In the genomic region with DNA sequence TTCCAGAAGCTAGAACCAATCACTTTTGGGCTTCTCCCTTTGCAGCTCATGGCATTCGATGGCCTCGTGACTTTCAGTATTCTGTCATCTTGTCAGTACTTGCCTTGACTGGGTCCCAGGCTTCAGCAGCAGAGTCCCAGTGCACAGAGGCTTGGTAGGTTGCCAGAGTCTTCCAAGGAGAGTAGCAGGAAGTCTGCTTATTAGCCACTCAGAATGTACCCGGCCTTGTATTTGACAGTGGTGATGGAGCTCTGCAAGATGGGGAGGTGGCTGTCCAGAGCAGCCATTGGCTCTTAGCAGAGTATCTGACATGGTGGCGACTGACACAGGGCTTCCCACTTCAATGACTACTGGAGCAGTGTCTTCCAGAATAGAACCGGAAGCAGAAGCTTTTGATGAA, we compare ENCODE assay signal across 12 mouse cellular contexts.
A peak's percentile ranks its signal among the peaks of the same experiment; 100 is the strongest.
DNase-seq lines count a peak whose midpoint lies in the region; ATAC-seq lines count a peak whose summit lies in the region.
"Had no signal": no experiment of that assay in that cellular context is flagged by ENCODE, and none has a peak within 500 bp of the region (broad histone marks: within the 10 kb centered on the region; RNA-seq: fewer than 3 reads in every experiment).

No protein-coding gene starts in this region.

- H3K9me3 ChIP-seq in embryonic facial prominence, embryonic 12.5 days, result 0 out of 2 replicates have a peak, but pooled peaks cover 4% of the 10 kb centered on the region
- H3K9me3 ChIP-seq in hindbrain, embryonic 16.5 days (ENCODE audit: control insufficient read depth, low read length), result no peaks in the 10 kb centered on the region
- H3K9me3 ChIP-seq in limb, embryonic 10.5 days (replicated peaks), result no peaks in the 10 kb centered on the region
- no peaks in the 10 kb centered on the region for H3K9me3 ChIP-seq in midbrain, embryonic 13.5 days
- H3K9me3 ChIP-seq: forebrain, embryonic 15.5 days; neural tube, embryonic 15.5 days had no signal

- peaks cover 14% of the 10 kb centered on the region for H3K4me1 ChIP-seq in embryonic facial prominence, embryonic 12.5 days
- H3K4me1 ChIP-seq in hindbrain, embryonic 16.5 days (ENCODE audit: control insufficient read depth, insufficient read depth, low read depth, low read length), result no peaks in the 10 kb centered on the region
- peaks cover 14% of the 10 kb centered on the region for H3K4me1 ChIP-seq in limb, embryonic 10.5 days
- H3K4me1 ChIP-seq in midbrain, embryonic 13.5 days (replicated peaks), result no peaks in the 10 kb centered on the region
- H3K4me1 ChIP-seq: forebrain, embryonic 15.5 days; neural tube, embryonic 15.5 days had no signal

- H3K27ac ChIP-seq in embryonic facial prominence, embryonic 12.5 days, result peak overlapping the region; percentile 76
- H3K27ac ChIP-seq in hindbrain, embryonic 16.5 days (ENCODE audit: low read depth, low read length), result no peak overlapping the region
- H3K27ac ChIP-seq in limb, embryonic 10.5 days, result peak overlapping the region; percentile 51; the same call in 1 of the 2 replicates
- no peak overlapping the region for H3K27ac ChIP-seq in midbrain, embryonic 13.5 days
- H3K27ac ChIP-seq: forebrain, embryonic 15.5 days; midbrain, embryonic 10.5 days; neural tube, embryonic 15.5 days had no signal

- H3K9ac ChIP-seq in embryonic facial prominence, embryonic 12.5 days, result no peak overlapping the region
- H3K9ac ChIP-seq in hindbrain, embryonic 16.5 days (ENCODE audit: low read depth, low read length), result no peak overlapping the region
- H3K9ac ChIP-seq in midbrain, embryonic 13.5 days (replicated peaks), result no peak overlapping the region
- H3K9ac ChIP-seq: forebrain, embryonic 15.5 days; neural tube, embryonic 15.5 days had no signal

- no peak overlapping the region for H3K4me3 ChIP-seq in embryonic facial prominence, embryonic 12.5 days
- H3K4me3 ChIP-seq in hindbrain, embryonic 16.5 days (ENCODE audit: low read length), result no peak overlapping the region
- H3K4me3 ChIP-seq in limb, embryonic 10.5 days, result no peak overlapping the region
- H3K4me3 ChIP-seq in midbrain, embryonic 13.5 days (replicated peaks), result no peak overlapping the region
- H3K4me3 ChIP-seq: forebrain, embryonic 15.5 days; midbrain, embryonic 10.5 days; neural tube, embryonic 15.5 days had no signal

- H3K27me3 ChIP-seq in embryonic facial prominence, embryonic 12.5 days, result no peaks in the 10 kb centered on the region
- no peaks in the 10 kb centered on the region for H3K27me3 ChIP-seq in hindbrain, embryonic 16.5 days (replicated peaks; ENCODE audit: control insufficient read depth, insufficient read depth, low read length)
- no peaks in the 10 kb centered on the region for H3K27me3 ChIP-seq in limb, embryonic 10.5 days (ENCODE audit: low read depth, poor library complexity, severe bottlenecking)
- H3K27me3 ChIP-seq in midbrain, embryonic 13.5 days, result no peaks in the 10 kb centered on the region
- H3K27me3 ChIP-seq: neural tube, embryonic 15.5 days had no signal

- H3K4me2 ChIP-seq in embryonic facial prominence, embryonic 12.5 days (replicated peaks), result no peak overlapping the region
- no peak overlapping the region for H3K4me2 ChIP-seq in hindbrain, embryonic 16.5 days (ENCODE audit: low read length)
- H3K4me2 ChIP-seq in midbrain, embryonic 13.5 days (replicated peaks), result no peak overlapping the region
- H3K4me2 ChIP-seq: forebrain, embryonic 15.5 days; neural tube, embryonic 15.5 days had no signal

- ATAC-seq in embryonic facial prominence, embryonic 12.5 days (ENCODE audit: insufficient number of reproducible peaks, insufficient read depth, low FRiP score, low TSS enrichment), result no peak
- ATAC-seq in hindbrain, embryonic 16.5 days, result 0 out of 2 replicates have a peak, but pooled peaks have one; percentile 17
- no peak for ATAC-seq in midbrain, embryonic 13.5 days
- ATAC-seq: forebrain, embryonic 15.5 days had no signal

- 62% methylated on average over 5 of the region's 5 CpGs for WGBS in embryonic facial prominence, embryonic 12.5 days
- 64% methylated on average over 5 of the region's 5 CpGs for WGBS in hindbrain, embryonic 16.5 days
- WGBS in limb, embryonic 10.5 days, result 83% methylated on average over 5 of the region's 5 CpGs
- WGBS in midbrain, embryonic 13.5 days, result 85% methylated on average over 5 of the region's 5 CpGs

- no peaks in the 10 kb centered on the region for H3K36me3 ChIP-seq in embryonic facial prominence, embryonic 12.5 days
- no peaks in the 10 kb centered on the region for H3K36me3 ChIP-seq in hindbrain, embryonic 16.5 days (ENCODE audit: control insufficient read depth, insufficient read depth, low read length)
- no peaks in the 10 kb centered on the region for H3K36me3 ChIP-seq in limb, embryonic 10.5 days
- H3K36me3 ChIP-seq in midbrain, embryonic 13.5 days, result no peaks in the 10 kb centered on the region
- H3K36me3 ChIP-seq: forebrain, embryonic 15.5 days; midbrain, embryonic 10.5 days; neural tube, embryonic 15.5 days had no signal

- DNase-seq in adrenal gland, postnatal 14 days, result peak; percentile 53
- no peak for DNase-seq in limb, embryonic 10.5 days (ENCODE audit: low spot score)
- DNase-seq in cerebellum, adult 9-11 months, result no peak
- no peak for DNase-seq in spleen, postnatal 14 days (ENCODE audit: low spot score in 2 of 2)
- DNase-seq: cerebellum, postnatal 14 days; left cerebral cortex, postnatal 4 days had no signal

Comparison
In these comparisons a context has a peak if more than half of its experiments do, and no peak if none do; other contexts are left out.
1. H3K27ac ChIP-seq: peak in embryonic facial prominence, embryonic 12.5 days (single experiment) and limb, embryonic 10.5 days (single experiment); none in hindbrain, embryonic 16.5 days (single experiment) and midbrain, embryonic 13.5 days (single experiment).